Mouse (Mus musculus): ENCODE data around the gene Mgll.

GRCm38 (mm10) chr6:88758568-88759522 lies 34.6 kb downstream of the Mgll start:
- TF ChIP-seq CTCF (IDR thresholded peaks at IDR 0.05; ENCODE audit: low read depth, low read length) (no peak), POLR2A (IDR thresholded peaks at IDR 0.05; ENCODE audit: extremely low read depth, insufficient read depth, low read length) (no peak)
